Mouse (Mus musculus) neural tube, embryonic 13.5 days (tissue): Measurements from ENCODE around the gene Pde4d. TPM values are rescaled to one million over a fixed set of nuclear protein-coding genes. Genes with fewer than 3 reads are reported as not detected.

Source experiments
- ATAC-seq: fragments of 200-750 bp; cut with Nextera tagmentation; 2 replicates; pipeline ENCODE4 v1.8.0; 2017; ENCODE audit warnings: low read depth, mild to moderate bottlenecking, moderate TSS enrichment, moderate library complexity
- H3K27ac ChIP-seq: fragments of 300-500 bp; sonication (generic); replicated peaks from 2 replicates; pipeline ENCODE4 v1.5.1; 2015; ENCODE audit warnings: moderate library complexity, mild to moderate bottlenecking, inconsistent platforms
- H3K27me3 ChIP-seq: fragments of 300-500 bp; sonication (generic); 2 replicates; pipeline ENCODE4 v1.6.1; 2015; ENCODE audit warnings: mild to moderate bottlenecking, inconsistent platforms
- H3K36me3 ChIP-seq: fragments of 300-500 bp; sonication (generic); 2 replicates; pipeline ENCODE4 v1.6.1; 2015; ENCODE audit warnings: mild to moderate bottlenecking, inconsistent platforms
- H3K4me1 ChIP-seq: fragments of 300-500 bp; sonication (generic); replicated peaks from 2 replicates; pipeline ENCODE4 v1.6.1; 2015; ENCODE audit warnings: inconsistent platforms
- H3K4me2 ChIP-seq: fragments of 300-500 bp; sonication (generic); 2 replicates; pipeline ENCODE4 v1.6.1; 2015; ENCODE audit warnings: inconsistent platforms, mild to moderate bottlenecking, moderate library complexity
- H3K4me3 ChIP-seq: fragments of 300-500 bp; sonication (generic); 2 replicates; pipeline ENCODE4 v1.5.1; 2015; ENCODE audit warnings: mild to moderate bottlenecking, inconsistent platforms
- H3K9ac ChIP-seq: fragments of 300-500 bp; sonication (generic); 2 replicates; pipeline ENCODE4 v1.6.1; 2015; ENCODE audit warnings: moderate library complexity, mild to moderate bottlenecking, inconsistent platforms
- H3K9me3 ChIP-seq: fragments of 300-500 bp; sonication (generic); 2 replicates; pipeline ENCODE4 v1.6.1; 2016; ENCODE audit warnings: inconsistent platforms
- WGBS: fragments of 180-500 bp; shearing (Covaris S2); methylation state at CpG from one replicate; pipeline ENCODE4 v1.1.7; 2015; 5-methylcytosine and 5-hydroxymethylcytosine counted together
- polyA plus RNA-seq: library from polyadenylated mRNA; unstranded; fragments of >200 nt; fragmentation: Nextera tagmentation; extraction: Ambion mirVana; gene quantifications from 2 replicates; pipeline ENCODE4 v1.2.1, GENCODE M21; 2015

Pde4d gene
- polyA plus RNA-seq, 1 experiment from 2014 or later, result 15.5 TPM

GRCm38 (mm10) chr13:108622681-108623080, 172.9 kb downstream of the Pde4d start:
- no peaks in the 10 kb centered on the region for H3K27me3 ChIP-seq
- no peaks in the 10 kb centered on the region for H3K36me3 ChIP-seq
- 74% methylated on average over 4 of the region's 4 CpGs for WGBS
- no peak overlapping the region for H3K9ac ChIP-seq
- no peak overlapping the region for H3K4me3 ChIP-seq
- no peaks in the 10 kb centered on the region for H3K4me1 ChIP-seq
- no peak overlapping the region for H3K27ac ChIP-seq
- no peaks in the 10 kb centered on the region for H3K9me3 ChIP-seq
- H3K4me2 ChIP-seq, result no peak overlapping the region
- ATAC-seq, result no peak

- H3K9me3 ChIP-seq, result no peaks in the 10 kb centered on the region
- H3K4me1 ChIP-seq, result no peaks in the 10 kb centered on the region
- WGBS, result 78% methylated on average over 3 of the region's 3 CpGs
- no peak overlapping the region for H3K4me2 ChIP-seq
- H3K9ac ChIP-seq, result no peak overlapping the region
- no peak for ATAC-seq
- H3K36me3 ChIP-seq, result no peaks in the 10 kb centered on the region
- no peak overlapping the region for H3K4me3 ChIP-seq
- H3K27me3 ChIP-seq, result no peaks in the 10 kb centered on the region
- no peak overlapping the region for H3K27ac ChIP-seq
Observed at GRCm38 (mm10) chr13:108623929-108624328, 174.2 kb downstream of the Pde4d start.

GRCm38 (mm10) chr13:108626166-108626565, 176.4 kb downstream of the Pde4d start:
- no peaks in the 10 kb centered on the region for H3K9me3 ChIP-seq
- no peak overlapping the region for H3K4me2 ChIP-seq
- no peaks in the 10 kb centered on the region for H3K4me1 ChIP-seq
- no peak overlapping the region for H3K4me3 ChIP-seq
- WGBS, result 72% methylated on average over 3 of the region's 3 CpGs
- H3K36me3 ChIP-seq, result no peaks in the 10 kb centered on the region
- no peak overlapping the region for H3K9ac ChIP-seq
- no peak overlapping the region for H3K27ac ChIP-seq
- H3K27me3 ChIP-seq, result no peaks in the 10 kb centered on the region
- no peak for ATAC-seq

GRCm38 (mm10) chr13:108628501-108628900, 178.8 kb downstream of the Pde4d start:
- WGBS, result 92% methylated on average over 2 of the region's 2 CpGs
- no peak for ATAC-seq
- Histone ChIP-seq H3K27ac (no peak overlapping the region), H3K27me3 (no peaks in the 10 kb centered on the region), H3K9me3 (no peaks in the 10 kb centered on the region), H3K4me2 (no peak overlapping the region), H3K4me3 (no peak overlapping the region), H3K9ac (no peak overlapping the region), H3K4me1 (no peaks in the 10 kb centered on the region), H3K36me3 (no peaks in the 10 kb centered on the region)

- no peak overlapping the region for H3K4me3 ChIP-seq
- H3K27ac ChIP-seq, result no peak overlapping the region
- H3K4me2 ChIP-seq, result no peak overlapping the region
- no peaks in the 10 kb centered on the region for H3K36me3 ChIP-seq
- no peaks in the 10 kb centered on the region for H3K9me3 ChIP-seq
- 70% methylated on average over 2 of the region's 2 CpGs for WGBS
- no peaks in the 10 kb centered on the region for H3K27me3 ChIP-seq
- H3K4me1 ChIP-seq, result no peaks in the 10 kb centered on the region
- no peak for ATAC-seq
- H3K9ac ChIP-seq, result no peak overlapping the region
Observed at GRCm38 (mm10) chr13:108630576-108630975, 180.8 kb downstream of the Pde4d start.

- H3K4me2 ChIP-seq, result no peak overlapping the region
- no peaks in the 10 kb centered on the region for H3K9me3 ChIP-seq
- H3K4me1 ChIP-seq, result no peaks in the 10 kb centered on the region
- WGBS, result 79% methylated on average over 3 of the region's 3 CpGs
- no peak overlapping the region for H3K4me3 ChIP-seq
- no peak for ATAC-seq
- no peak overlapping the region for H3K9ac ChIP-seq
- no peaks in the 10 kb centered on the region for H3K36me3 ChIP-seq
- no peak overlapping the region for H3K27ac ChIP-seq
- H3K27me3 ChIP-seq, result no peaks in the 10 kb centered on the region
Observed at GRCm38 (mm10) chr13:108631222-108631621, 181.5 kb downstream of the Pde4d start.

GRCm38 (mm10) chr13:108636526-108636925, 186.8 kb downstream of the Pde4d start:
- no peak for ATAC-seq
- Histone ChIP-seq H3K36me3 (no peaks in the 10 kb centered on the region), H3K4me1 (no peaks in the 10 kb centered on the region), H3K9ac (no peak overlapping the region), H3K27me3 (no peaks in the 10 kb centered on the region), H3K4me2 (no peak overlapping the region), H3K27ac (no peak overlapping the region), H3K4me3 (no peak overlapping the region), H3K9me3 (no peaks in the 10 kb centered on the region)
- WGBS, result 74% methylated on average over 1 of the region's 1 CpGs

GRCm38 (mm10) chr13:108642259-108642658, 192.5 kb downstream of the Pde4d start:
- no peaks in the 10 kb centered on the region for H3K4me1 ChIP-seq
- H3K9me3 ChIP-seq, result no peaks in the 10 kb centered on the region
- no peak overlapping the region for H3K4me2 ChIP-seq
- no peaks in the 10 kb centered on the region for H3K36me3 ChIP-seq
- no peaks in the 10 kb centered on the region for H3K27me3 ChIP-seq
- WGBS, result 78% methylated on average over 5 of the region's 5 CpGs
- no peak overlapping the region for H3K9ac ChIP-seq
- no peak for ATAC-seq
- H3K4me3 ChIP-seq, result no peak overlapping the region
- no peak overlapping the region for H3K27ac ChIP-seq

GRCm38 (mm10) chr13:108646801-108647200, 197.1 kb downstream of the Pde4d start:
- H3K36me3 ChIP-seq, result no peaks in the 10 kb centered on the region
- H3K9ac ChIP-seq, result no peak overlapping the region
- WGBS, result 83% methylated on average over 6 of the region's 6 CpGs
- ATAC-seq, result no peak
- no peak overlapping the region for H3K4me2 ChIP-seq
- no peaks in the 10 kb centered on the region for H3K4me1 ChIP-seq
- H3K9me3 ChIP-seq, result no peaks in the 10 kb centered on the region
- no peak overlapping the region for H3K27ac ChIP-seq
- H3K27me3 ChIP-seq, result no peaks in the 10 kb centered on the region
- no peak overlapping the region for H3K4me3 ChIP-seq

- no peaks in the 10 kb centered on the region for H3K27me3 ChIP-seq
- no peaks in the 10 kb centered on the region for H3K4me1 ChIP-seq
- no peak for ATAC-seq
- WGBS, result 87% methylated on average over 11 of the region's 11 CpGs
- no peak overlapping the region for H3K4me3 ChIP-seq
- H3K36me3 ChIP-seq, result no peaks in the 10 kb centered on the region
- H3K9ac ChIP-seq, result no peak overlapping the region
- H3K9me3 ChIP-seq, result no peaks in the 10 kb centered on the region
- H3K27ac ChIP-seq, result no peak overlapping the region
- H3K4me2 ChIP-seq, result no peak overlapping the region
Observed at GRCm38 (mm10) chr13:108647239-108647638, 197.5 kb downstream of the Pde4d start.

GRCm38 (mm10) chr13:108654026-108654723, 204.4 kb downstream of the Pde4d start:
- Histone ChIP-seq H3K9me3 (no peaks in the 10 kb centered on the region), H3K27ac (no peak overlapping the region), H3K4me2 (no peak overlapping the region), H3K4me3 (no peak overlapping the region), H3K9ac (no peak overlapping the region), H3K4me1 (no peaks in the 10 kb centered on the region), H3K27me3 (no peaks in the 10 kb centered on the region), H3K36me3 (no peaks in the 10 kb centered on the region)
- WGBS, result 81% methylated on average over 10 of the region's 10 CpGs
- no peak for ATAC-seq

GRCm38 (mm10) chr13:108666579-108666978, 216.8 kb downstream of the Pde4d start:
- no peaks in the 10 kb centered on the region for H3K4me1 ChIP-seq
- H3K4me2 ChIP-seq, result no peak overlapping the region
- H3K27ac ChIP-seq, result no peak overlapping the region
- no peak for ATAC-seq
- no peaks in the 10 kb centered on the region for H3K36me3 ChIP-seq
- no peaks in the 10 kb centered on the region for H3K27me3 ChIP-seq
- H3K9ac ChIP-seq, result no peak overlapping the region
- H3K4me3 ChIP-seq, result no peak overlapping the region
- H3K9me3 ChIP-seq, result no peaks in the 10 kb centered on the region

GRCm38 (mm10) chr13:108667077-108667476, 217.3 kb downstream of the Pde4d start:
- Histone ChIP-seq H3K4me3 (no peak overlapping the region), H3K9ac (no peak overlapping the region), H3K27ac (no peak overlapping the region), H3K27me3 (no peaks in the 10 kb centered on the region), H3K36me3 (no peaks in the 10 kb centered on the region), H3K4me1 (no peaks in the 10 kb centered on the region), H3K9me3 (no peaks in the 10 kb centered on the region), H3K4me2 (no peak overlapping the region)
- no peak for ATAC-seq
- 91% methylated on average over 1 of the region's 1 CpGs for WGBS
